Mouse (Mus musculus): ENCODE measurements around the gene Ctbp2.
A peak's percentile ranks its signal among the peaks of the same experiment; 100 is the strongest.

The Ctbp2 gene

DNA sequence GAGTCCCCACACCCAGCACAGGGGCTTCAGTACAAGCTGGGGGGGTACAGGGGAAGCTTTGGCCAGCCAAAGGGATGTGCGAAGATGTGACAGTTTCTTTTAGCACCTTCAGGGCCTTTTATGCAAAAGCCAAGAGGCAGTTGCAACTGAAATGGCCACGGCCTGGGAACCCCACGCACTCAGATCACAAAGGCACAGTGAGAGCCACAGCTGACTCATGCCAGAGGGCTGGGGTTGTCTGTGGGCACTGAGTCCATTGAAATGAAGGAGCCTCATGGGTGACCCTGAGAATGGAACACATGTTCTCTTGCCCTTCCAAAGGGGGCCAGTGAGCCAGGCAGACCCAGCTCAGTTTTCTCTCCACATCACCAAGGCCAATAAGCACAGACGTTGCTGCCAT, 115.5 kb downstream of the Ctbp2 start:
- no peak for DNase-seq (ENCODE audit: low spot score in 2 of 2)

DNA sequence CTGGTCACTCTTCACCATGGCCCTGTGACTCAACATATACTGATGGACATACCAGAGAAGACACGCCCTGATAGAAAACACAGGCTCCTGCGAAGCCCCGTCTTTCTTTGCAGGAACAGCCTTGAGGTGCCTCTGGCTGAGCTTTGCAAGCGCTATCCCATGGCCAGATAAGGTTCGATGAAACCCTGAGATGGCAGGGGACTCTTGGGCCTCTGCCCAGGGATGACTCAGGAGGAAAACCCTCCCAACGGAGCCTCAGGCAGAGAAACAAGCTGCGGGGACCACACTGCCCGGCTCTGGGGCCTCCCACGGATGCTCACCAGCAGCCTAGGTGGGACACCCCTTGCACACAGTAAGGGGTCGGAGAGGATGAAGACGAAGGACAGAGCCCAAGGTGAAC, 116.8 kb downstream of the Ctbp2 start:
- no peak for DNase-seq (ENCODE audit: low spot score in 2 of 2)

DNA sequence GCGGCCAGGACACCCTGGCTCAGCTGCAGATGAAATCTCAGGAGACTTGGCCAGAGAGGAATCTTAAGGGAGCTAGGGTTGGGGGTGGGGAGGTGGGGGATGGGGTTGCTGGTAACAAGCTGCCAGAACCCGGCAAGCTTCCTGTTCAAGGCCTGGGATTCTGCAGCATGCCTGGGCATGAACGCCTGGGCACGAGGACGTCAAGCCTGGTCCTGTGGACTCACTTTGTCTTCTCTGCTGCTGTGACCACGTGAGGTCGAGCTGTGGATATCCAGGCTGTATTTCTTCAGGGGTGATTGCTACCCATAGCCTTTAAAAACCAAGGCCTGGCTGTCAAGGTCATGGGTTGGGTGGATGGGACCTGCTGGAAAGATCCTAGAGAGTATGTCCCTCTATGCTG, 118.4 kb downstream of the Ctbp2 start:
- DNase-seq (ENCODE audit: low spot score in 2 of 2): no peak

DNA sequence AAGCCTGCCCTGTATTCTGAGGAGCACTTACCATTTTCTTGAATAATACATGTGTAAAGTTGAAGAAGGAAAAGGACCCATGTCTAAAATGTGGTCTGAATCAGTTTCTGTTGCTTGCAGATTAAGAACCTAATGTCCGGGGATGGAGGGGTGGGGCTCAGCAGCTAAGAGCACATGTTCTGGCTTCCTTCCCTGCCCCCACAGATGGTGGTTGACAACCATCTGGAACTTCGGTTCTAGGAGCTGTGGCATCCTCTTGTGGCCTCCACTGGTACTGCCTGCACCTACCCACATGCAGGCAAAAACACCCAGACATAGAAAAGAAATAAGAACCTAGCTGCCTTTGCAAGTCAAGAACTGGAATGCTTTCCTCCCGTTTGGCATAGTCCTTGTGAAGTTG, 120.7 kb downstream of the Ctbp2 start:
- DNase-seq (ENCODE audit: low spot score in 2 of 2): peak; percentile 64

DNA sequence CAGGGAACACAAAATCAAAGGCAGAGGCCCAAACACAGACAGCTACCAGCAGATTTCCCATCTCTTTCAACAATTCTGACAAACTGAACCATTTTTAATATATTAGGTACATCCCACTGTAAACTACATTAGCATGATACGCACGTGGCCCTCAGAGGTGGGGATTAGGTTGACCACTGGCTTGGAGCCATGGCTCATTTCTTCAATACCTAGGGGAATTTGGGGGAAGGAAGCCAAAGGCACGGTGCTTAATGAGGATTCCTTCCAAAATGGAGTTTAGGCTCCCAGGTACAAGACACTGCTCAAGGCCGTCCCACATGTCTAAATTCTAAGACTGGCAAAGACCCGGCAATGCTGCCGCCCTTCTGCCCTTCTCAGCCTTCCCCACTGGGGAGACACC, 121.9 kb downstream of the Ctbp2 start:
- DNase-seq (ENCODE audit: low spot score in 2 of 2): no peak

DNA sequence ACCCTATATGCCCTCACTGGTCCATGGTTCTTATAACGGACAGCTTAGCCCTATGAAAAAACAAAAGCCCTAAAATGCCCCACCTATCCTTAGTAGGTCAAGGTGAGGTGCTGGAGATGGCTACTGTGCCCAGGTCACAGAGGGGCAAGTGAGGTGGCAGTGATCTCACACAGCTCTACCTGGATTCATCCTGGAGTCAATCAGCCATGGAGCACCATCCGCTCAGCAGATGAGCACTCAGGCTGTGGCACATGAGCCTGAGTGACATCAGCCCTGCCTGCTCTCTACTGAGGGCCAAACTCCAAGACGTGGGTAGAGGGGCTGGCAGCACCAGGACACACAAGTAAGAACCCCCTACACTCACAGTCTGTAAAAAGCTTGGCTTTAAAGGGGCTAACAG, 122.8 kb downstream of the Ctbp2 start:
- no peak for DNase-seq (ENCODE audit: low spot score in 2 of 2)

DNA sequence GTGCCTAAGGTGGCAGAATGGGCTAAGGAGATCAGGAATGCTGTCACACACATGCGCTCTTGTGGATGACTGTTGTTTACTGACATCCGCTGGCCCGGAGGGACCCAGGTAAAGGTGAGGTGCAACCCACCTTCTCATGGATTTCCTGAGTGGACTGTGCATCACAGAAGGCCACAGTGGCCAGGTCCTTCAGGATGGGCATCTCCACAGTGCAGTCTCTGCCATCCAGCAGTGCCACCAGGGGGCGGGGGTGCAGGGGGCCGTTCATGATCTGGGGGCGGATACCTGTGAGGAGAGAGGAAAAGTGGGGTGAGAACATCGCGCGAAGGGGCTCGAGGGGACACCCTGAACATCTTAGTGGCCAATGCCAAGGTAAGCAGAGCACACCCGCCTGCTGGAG, 125.1 kb downstream of the Ctbp2 start:
- no peak for DNase-seq (ENCODE audit: low spot score in 2 of 2)

DNA sequence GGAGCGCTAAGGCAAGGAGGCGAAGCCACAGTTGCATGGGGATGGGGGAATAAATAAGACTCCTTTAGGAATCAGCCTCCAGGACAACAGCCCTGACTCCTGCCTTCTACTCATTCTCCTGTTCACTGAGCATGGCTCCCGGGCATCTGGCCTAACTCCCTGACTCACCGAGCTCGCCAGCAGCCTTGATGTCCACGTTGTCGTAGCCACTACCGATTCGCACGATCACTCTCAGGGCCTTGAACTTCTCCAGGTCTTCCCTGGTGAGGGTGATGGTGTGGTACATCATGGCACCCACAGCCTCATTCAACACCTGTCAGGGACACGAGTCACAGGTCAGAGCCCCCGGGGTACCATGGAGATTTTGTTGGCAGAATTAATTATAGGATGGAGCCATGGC, 125.5 kb downstream of the Ctbp2 start:
- DNase-seq (ENCODE audit: low spot score in 2 of 2): no peak

DNA sequence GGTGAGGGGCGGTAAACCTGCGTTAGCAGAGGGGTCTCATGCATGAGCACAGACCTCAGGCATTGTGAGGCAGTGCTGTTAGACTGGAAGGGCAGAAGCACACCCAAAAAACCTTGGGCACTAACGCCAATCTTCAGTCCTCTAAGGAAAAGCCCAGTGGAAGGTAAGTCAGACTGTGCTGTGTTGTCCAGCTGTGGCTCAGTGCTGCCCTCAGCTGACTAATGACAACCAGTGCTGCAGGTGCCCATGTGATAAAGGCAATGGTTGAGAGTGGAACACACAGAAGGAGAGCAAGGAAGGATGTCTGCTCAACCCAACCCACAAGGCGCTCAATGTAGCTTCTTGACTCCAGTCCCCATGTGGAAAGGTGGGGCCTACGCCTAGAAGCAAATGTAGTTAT, 127.8 kb downstream of the Ctbp2 start:
- DNase-seq (ENCODE audit: low spot score in 2 of 2): no peak

DNA sequence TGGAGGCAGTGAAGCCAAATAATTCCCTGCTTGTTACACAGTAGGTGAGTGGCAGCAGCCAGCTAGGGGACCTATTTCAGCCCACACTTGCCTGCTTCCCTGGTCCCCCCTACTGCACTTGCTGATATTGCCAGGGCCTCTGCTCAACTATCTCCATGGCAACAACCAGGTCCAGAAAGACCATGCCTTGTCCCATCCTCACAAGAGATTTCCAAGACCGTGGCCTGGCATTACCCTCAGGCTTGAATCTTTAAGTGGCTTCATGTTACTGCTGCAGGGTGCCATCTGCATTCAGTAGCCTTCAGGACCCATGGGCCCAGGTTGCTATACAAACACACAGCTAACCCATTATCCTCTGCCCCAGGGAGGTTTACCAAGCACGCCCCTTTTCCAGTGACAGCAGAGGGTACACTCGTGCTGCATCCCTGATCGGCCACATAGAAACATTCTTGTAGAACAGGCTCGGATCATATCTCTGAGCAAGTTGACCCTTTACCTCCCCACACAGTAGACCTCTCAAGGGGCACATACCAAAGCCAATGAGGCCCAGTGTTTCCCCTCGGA, 129.4 kb downstream of the Ctbp2 start:
- DNase-seq (ENCODE audit: low spot score in 2 of 2): no peak

DNA sequence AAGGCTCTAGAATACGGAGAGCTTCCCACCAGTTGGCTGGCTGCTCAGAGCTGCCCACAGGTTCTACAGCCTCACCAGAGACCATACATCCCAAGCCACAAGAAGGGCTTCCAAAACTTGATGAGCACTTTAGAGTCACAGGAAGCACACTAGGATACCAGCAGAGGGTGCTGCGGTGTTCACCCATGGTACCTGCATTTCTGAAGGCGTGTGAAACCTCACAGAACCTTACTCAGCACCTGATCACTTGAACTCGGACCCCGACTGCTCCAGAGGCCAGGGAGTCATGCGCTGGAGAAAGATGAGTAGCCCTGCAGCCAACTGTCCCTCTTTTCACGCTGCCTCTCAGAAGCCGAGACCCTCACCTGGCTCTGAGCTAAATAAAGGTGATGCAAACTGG, 130.0 kb downstream of the Ctbp2 start:
- DNase-seq (ENCODE audit: low spot score in 2 of 2): no peak

DNA sequence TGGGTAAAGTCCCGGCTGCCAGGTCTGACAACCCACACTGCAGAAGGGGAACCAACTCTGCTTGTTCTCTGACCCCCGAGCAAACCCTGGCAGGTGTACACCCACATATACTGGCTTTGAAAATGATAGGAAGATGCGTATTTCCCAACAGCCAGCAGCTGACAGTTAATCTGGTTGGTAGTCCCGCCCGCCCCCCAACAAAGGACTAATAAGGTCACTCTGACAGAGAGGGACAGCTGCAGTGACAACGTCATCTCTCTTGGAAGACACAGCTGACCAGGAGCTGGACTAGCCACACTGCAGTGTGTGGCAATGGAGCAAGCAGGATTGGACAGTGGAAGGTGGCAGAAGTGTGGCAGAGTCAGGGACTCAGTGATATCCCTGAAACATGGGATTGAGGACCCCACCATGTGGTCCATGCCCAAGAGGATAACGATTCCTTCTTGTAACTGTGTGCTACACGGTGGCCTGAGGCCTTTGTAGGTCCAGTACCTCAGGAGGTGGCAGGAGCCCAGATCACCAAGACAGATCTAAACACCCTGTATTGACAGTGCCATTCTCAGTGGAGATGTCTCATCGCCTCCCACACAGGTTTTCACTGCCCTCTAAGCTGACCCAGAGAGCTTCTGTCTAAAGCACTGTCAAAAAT, 131.1 kb downstream of the Ctbp2 start:
- no peak for DNase-seq (ENCODE audit: low spot score in 2 of 2)

DNA sequence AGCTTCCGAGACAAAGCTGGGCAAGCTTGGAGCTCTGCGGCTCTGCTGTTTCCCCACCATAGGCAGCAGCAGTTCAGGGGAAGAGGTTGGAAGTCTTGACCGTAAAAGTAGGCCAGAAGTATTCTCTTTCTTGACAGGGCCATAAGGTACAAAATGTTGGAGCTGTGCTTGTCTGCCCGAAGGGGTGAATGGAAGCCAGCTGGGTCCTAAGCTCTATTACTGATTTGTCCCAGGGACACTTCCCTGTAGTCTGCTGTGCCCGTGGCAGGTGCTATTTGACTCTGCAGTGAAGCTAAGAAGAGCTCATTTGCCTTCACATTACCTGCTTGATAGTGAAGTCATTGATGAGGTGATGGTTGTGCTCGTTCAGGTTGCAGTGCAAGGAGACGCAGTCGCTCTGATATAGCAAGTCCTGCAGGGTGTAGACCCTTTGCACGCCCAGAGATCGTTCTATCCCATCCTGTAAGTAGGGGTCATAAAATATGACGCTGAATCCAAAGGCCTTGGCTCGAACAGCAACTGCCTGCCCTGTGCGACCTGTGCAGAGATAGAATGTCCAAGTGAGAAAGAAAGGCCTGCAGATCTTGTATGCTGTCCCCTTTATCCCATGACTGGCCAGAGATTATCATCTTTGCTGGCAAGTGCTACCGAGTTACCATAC, 132.8 kb downstream of the Ctbp2 start:
- no peak for DNase-seq (ENCODE audit: low spot score in 2 of 2)

DNA sequence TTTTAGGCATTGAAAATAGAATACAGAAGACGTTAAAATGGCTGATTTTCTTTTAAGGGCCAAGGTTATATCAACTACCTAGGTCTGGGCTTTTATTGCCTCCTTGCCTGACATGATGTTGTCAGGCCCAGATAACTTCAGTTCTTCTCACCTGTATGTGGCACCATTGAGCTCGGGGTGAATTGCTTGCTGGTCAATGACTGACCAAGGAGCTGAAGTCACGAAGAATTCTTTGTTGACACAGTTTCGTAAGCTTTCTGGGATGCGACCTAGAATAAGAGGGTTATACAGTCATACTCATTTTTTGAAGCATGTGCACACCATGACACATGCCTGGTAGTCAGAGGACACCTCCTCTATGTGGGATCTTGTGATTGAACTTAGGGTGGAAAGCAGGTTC, 134.3 kb downstream of the Ctbp2 start:
- no peak for DNase-seq (ENCODE audit: low spot score in 2 of 2)

DNA sequence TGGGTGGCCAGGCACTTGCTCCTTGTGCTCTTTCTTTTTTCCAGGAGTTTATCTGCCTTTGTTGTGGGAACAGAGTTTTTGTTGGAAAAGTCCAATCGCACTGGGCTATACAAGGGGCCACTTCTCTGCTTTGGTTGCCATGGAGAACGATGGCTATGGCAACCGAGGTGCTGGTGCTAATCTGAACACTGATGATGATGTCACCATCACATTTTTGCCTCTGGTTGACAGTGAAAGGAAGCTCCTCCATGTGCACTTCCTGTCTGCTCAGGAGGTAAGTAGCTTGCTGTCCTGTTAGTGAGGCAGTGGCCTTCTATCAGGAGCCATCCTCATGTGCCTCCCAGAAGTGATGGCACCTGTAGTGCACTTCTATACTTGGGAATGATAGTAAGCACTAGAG, 141.5 kb downstream of the Ctbp2 start:
- DNase-seq (ENCODE audit: low spot score in 2 of 2): no peak

DNA sequence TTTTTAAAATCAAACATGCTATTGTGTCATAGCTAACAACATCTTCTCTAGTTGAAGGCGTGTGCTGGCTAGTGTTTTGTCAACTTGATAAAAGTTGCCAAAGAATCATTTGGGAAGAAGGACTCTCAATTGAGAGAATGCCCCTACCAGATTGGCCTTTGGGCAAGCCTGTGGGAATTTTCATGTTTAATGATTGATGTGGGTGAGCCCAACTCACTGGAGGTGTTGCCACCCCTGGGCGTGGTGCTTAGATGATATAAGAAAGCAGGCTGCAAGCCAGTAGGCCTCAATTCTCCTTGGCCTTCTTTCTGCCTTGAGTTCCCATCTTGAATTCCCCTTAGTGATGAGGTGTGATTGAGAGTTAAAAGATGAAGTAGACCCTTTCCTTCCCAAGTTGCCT, 146.2 kb downstream of the Ctbp2 start:
- DNase-seq (ENCODE audit: low spot score in 2 of 2): no peak

DNA sequence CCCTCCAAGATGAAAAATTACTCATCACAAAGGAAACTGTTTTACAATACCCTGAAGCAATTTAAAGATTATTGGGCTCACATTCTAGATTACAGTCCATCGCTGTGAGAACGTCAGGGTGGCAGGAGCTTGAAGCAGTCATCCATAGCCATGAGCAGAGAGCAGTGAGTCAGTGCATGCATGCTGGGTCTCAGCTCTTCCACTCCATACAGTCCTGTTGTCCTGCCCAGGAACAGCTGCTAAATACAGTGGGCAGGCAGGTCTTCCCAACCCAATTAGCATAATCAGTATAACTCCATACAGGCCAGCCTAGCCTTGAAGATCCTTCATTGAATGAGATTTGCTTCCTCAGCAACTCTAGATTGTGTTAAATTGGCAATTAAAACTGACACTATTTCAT, 148.1 kb downstream of the Ctbp2 start:
- DNase-seq (ENCODE audit: low spot score in 2 of 2): no peak

DNA sequence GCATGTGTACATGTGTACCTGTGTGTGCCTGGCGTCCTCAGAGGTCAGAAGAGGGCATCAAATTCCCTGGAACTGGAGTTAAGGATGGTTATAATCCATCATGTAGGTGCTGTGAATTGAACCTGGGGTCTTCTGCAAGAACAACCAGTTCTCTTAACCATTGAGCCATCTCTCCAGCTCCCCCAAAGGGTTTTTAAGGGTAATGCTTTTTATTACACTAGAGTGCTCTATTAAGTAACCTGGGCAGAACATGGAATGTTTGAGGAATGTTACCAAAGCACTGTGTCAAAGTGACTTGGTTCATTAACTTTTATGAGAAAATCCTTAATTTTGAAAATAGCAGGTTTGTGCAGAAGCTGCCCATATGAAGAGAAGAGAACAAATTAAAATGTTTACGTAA, 152.1 kb downstream of the Ctbp2 start:
- no peak for DNase-seq (ENCODE audit: low spot score in 2 of 2)

DNA sequence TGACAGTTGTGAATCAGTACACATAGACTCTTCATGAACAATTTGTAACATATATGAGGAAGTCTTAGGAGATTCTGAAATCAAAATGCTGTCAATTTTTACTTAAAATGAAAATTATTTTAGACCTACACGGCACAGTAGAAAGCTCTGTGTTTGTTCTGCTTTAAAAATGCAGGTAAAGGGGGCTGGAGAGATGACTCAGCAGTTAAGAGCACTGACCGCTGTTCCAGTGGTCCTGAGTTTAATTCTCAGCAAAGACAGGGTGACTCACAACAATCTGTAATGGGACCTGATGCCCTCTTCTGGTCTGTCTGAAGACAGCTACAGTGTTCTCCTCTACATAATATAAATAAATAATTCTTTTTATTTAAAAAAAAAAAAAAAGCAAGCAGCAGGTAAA, 158.4 kb downstream of the Ctbp2 start:
- no peak for DNase-seq (ENCODE audit: low spot score in 2 of 2)

DNA sequence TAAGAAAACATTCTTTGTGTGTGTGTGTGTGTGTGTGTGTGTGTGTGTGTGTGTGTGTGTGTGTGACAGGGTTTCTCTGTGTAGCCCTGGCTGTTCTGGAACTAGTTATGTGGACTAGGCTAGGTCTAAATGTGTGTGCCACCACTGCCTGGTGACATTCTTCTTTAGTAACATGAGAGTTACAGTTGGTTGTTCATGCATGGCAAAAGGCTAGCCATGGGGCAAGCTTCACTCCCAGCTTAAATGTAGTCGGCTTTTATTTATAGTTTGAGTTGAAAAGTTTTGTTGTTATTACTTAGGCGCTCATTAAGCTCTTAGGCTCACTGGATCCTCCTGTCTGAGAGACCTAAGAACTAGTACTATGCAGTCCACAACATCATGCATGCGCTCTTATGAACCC, 159.8 kb downstream of the Ctbp2 start:
- no peak for DNase-seq (ENCODE audit: low spot score in 2 of 2)

DNA sequence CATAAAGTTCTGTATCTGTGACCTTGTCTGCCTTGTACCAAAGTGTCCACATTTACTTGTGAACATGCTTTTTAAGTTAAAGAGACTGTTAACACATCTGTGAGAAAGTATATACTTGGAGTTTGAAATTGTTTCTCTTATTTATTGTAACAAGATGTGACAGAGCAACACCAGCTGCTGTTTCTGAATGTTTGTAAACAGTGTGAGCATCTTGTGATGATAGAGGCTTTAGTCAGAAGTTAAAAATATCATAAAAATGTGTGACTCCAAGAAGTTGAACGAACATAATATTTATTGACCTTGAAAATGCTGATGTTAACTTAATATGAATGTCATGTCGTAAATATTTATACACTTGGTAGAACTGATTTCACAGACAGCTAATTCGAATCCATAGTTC, 173.5 kb downstream of the Ctbp2 start:
- DNase-seq (ENCODE audit: low spot score in 2 of 2): no peak

DNA sequence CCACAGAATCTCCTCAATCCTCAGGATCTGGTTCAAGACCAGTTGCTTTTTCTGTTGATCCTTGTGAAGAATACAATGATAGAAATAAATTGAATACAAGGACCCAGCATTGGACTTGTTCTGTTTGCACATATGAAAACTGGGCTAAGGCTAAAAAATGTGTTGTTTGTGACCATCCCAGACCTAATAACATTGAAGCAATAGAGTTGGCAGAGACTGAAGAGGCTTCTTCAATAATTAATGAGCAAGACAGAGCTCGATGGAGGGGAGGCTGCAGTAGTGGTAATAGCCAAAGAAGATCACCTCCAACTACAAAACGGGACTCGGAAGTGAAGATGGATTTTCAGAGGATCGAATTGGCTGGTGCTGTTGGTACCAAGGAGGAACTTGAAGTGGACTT, 174.2 kb downstream of the Ctbp2 start:
- no peak for DNase-seq (ENCODE audit: low spot score in 2 of 2)

DNA sequence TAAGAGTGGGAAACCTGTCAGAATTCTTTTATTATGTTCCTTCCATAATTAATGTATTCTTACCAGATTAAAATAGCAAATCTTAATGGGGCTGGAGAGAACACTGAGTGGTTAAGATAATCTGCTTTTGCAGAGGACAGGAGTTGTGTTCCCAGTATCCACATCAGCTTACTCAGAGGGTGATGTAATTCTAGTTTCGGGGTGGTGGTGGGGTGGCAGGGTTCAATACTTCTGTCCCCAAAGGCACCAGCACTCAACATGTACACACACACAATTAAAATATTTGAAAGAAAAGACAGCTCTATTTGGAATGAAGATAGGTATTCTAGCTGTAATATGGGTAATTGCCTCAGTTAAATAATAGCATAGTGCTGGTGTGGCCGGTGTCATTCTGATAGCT, 183.6 kb downstream of the Ctbp2 start:
- DNase-seq (ENCODE audit: low spot score in 2 of 2): no peak

DNA sequence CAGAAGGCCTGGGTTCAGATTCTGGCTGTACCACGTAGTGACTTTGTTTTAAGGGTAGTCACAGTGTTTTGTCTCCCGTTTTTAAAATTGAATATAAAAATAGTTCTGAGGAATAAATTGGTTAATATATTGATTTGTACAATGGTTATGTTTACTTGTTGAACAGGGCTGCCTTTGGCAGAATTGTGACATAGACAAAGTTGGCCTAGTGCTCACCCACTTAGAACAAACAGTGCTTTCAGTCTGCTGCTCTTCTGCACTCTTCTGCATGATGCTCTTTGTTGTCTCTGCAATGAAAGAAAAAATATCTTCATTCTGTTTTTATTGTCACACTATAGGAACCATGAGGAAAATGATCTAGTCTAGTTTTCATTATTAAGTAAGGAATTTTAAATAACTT, 185.0 kb downstream of the Ctbp2 start:
- DNase-seq (ENCODE audit: low spot score in 2 of 2): no peak

All from spleen, postnatal 36 days (tissue).